Mouse (Mus musculus) left cerebral cortex, adult 18-20 months (tissue): ENCODE results near the gene Vmn1r124. TPM values are rescaled to one million over a fixed set of nuclear protein-coding genes. Genes with fewer than 3 reads are reported as not detected.
"Not testable (repeated sequence)": the region's sequence is repeated elsewhere in the genome, so short reads cannot be mapped to it uniquely, and the experiment has no call there.

Source experiments
- DNase-seq, 2 experiments: peaks; one replicate each; pipeline ENCODE4 v3.0.0; 2021 to 2022; ENCODE audit warnings: low spot score in 2 of 2, mixed read lengths in 1 of 2
- long read RNA-seq, 2 experiments: library from polyadenylated mRNA; stranded (forward); transcript quantifications; one replicate each; pipeline ENCODE4 v2.0.0; 2021
- total RNA-seq, 2 experiments: library from RNA; stranded (reverse); gene quantifications; 2 replicates each; pipeline ENCODE4 v1.2.3; 2021

Gene Vmn1r124
- total RNA-seq, result not detected
- long read RNA-seq, experiment 1, result 0 reads
- long read RNA-seq, experiment 2, result 0 reads

DNA sequence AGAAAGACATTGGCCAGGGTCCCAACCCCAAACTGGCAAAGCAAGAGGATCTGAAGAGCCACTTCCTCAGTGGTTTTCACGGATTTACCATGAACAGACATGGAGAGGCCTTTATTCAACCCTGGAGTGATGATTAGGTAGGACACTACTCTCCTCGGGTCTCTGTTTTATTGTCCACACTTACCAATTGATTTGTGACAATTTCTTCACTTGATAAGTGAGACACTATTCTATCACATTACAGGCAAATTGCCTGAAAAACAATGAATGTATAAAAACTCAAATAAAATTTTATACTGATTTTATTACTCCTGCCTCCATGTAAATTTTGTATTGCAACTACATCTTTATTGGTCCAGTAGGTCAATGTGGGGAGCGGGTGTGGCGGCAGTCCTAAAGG lies at the start of gene Vmn1r124:
Gene Vmn1r124, minus strand, starts transcription at position 101 of the 400 bp plus-strand sequence.
- not testable (repeated sequence) for DNase-seq

DNA sequence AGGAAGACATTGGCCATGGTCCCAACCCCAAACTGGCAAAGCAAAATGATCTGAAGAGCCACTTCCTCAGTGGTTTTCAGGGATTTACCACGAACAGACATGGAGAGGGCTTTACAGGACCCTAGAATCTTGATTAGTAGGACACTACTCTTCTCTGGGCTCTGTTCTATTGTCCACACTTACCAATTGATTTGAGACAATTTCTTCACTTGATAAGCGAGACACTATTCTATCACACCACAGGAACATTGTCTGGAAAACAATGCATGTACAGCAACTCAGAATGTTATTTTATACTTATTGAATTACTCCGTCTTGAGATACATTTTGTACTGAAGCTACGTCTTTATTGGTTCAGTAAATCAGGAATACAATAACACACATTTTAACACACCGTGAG lies 41.0 kb upstream of the Vmn1r124 start, which contains the start of gene Vmn1r126:
Gene Vmn1r126, minus strand, starts transcription at position 101 of the 400 bp plus-strand sequence.
- not testable (repeated sequence) for DNase-seq

DNA sequence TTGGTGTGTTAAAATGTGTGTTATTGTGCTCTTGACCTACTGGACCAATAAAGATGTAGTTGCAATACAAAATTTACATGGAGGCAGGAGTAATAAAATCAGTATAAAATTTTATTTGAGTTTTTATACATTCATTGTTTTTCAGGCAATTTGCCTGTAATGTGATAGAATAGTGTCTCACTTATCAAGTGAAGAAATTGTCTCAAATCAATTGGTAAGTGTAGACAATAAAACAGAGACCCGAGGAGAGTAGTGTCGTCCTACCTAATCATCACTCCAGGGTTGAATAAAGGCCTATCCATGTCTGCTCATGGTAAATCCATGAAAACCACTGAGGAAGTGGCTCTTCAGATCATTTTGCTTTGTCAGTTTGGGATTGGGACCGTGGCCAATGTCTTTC lies 11.5 kb upstream of the Vmn1r124 start, which contains the start of gene Vmn1r125:
Gene Vmn1r125, plus strand, starts transcription at position 301 of the 400 bp plus-strand sequence.
- not testable (repeated sequence) for DNase-seq

Other genes with a start within 250 kb of the Vmn1r124 start
- not detected for gene Vmn1r119, start 248.2 kb downstream of the Vmn1r124 start, total RNA-seq
- not detected for gene Vmn1r120, start 206.8 kb downstream of the Vmn1r124 start, total RNA-seq
- not detected for gene Vmn1r121, start 162.1 kb downstream of the Vmn1r124 start, total RNA-seq
- gene Vmn1r122, start 126.5 kb downstream of the Vmn1r124 start, total RNA-seq, result not detected
- gene Vmn1r123, start 98.4 kb downstream of the Vmn1r124 start, total RNA-seq, result not detected
- gene Gm5157, start 70.2 kb downstream of the Vmn1r124 start, total RNA-seq, result not detected
- gene Vmn1r125, start 11.6 kb upstream of the Vmn1r124 start, total RNA-seq, result not detected
- not detected for gene Vmn1r126, start 40.9 kb upstream of the Vmn1r124 start, total RNA-seq
- not detected for gene Vmn1r127, start 59.2 kb upstream of the Vmn1r124 start, total RNA-seq
- gene Vmn1r128, start 88.8 kb upstream of the Vmn1r124 start, total RNA-seq, result not detected
- not detected for gene Vmn1r129, start 100.7 kb upstream of the Vmn1r124 start, total RNA-seq
- not detected for gene Gm6882, start 172.1 kb upstream of the Vmn1r124 start, total RNA-seq